17 mouse cellular contexts compared by ENCODE assay signal in the genomic region with DNA sequence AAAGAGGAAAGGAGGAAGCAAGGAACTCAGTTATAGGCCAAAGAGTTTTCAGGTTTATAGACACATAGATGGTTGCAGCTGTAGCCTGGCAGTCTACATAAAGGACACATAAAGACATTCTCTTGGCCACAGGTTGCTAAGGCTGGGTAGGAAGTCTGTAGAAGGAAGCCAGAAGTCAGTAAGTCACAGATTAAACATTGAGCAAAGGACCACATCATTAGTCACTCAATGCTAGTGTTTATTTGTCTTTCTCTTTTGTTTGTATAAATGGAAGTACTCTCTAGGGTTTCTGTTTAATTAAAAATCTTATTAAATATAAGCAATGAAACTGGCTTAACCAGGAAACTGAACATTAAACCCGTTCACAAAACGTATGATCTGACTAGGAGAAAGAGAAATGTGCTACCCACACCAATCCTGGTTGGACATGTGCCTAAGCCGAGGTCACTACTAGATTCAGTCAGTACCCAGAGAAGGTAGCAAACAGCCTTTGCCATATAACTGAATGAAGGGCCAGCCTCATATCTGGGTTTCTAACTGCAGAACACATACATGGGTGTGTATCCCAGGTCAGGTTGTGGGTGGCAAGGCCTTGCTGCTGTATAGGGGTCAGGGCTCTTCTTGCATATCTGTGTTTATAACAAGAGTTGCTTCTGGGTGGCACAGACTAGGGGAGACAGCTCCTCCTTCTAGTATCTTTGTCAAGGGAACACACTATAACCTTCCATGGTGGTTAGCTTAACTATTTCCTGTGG.
DNase-seq lines count a peak whose midpoint lies in the region; ATAC-seq lines count a peak whose summit lies in the region.
"Had no signal": no experiment of that assay in that cellular context is flagged by ENCODE, and none has a peak within 500 bp of the region (broad histone marks: within the 10 kb centered on the region; RNA-seq: fewer than 3 reads in every experiment).

No protein-coding gene starts in this region.

- no peaks in the 10 kb centered on the region for H3K36me3 ChIP-seq in kidney, embryonic 16.5 days (ENCODE audit: insufficient read depth, low read length)
- no peaks in the 10 kb centered on the region for H3K36me3 ChIP-seq in lung, embryonic 16.5 days (ENCODE audit: control insufficient read depth, insufficient read depth, low read length)
- H3K36me3 ChIP-seq: embryonic facial prominence, embryonic 10.5 days; hindbrain, embryonic 13.5 days had no signal

- no peak overlapping the region for H3K9ac ChIP-seq in kidney, embryonic 16.5 days (replicated peaks; ENCODE audit: low read length)
- H3K9ac ChIP-seq in lung, embryonic 16.5 days (ENCODE audit: low read length): no peak overlapping the region
- H3K9ac ChIP-seq: forebrain, embryonic 13.5 days; forebrain, postnatal 0 days; hindbrain, embryonic 13.5 days had no signal

- 0 out of 2 replicates have a peak overlapping the region, but pooled peaks have one; percentile 38 for H3K27ac ChIP-seq in kidney, embryonic 16.5 days (ENCODE audit: low read length)
- H3K27ac ChIP-seq in lung, embryonic 16.5 days (ENCODE audit: low read length): peak overlapping the region; percentile 47; the same call in 1 of the 2 replicates
- H3K27ac ChIP-seq: embryonic facial prominence, embryonic 10.5 days; forebrain, embryonic 13.5 days; hindbrain, embryonic 13.5 days had no signal

- H3K27me3 ChIP-seq in kidney, embryonic 16.5 days (ENCODE audit: insufficient read depth, low read length): no peaks in the 10 kb centered on the region
- H3K27me3 ChIP-seq in lung, embryonic 16.5 days (ENCODE audit: control insufficient read depth, insufficient read depth, low read depth, low read length): no peaks in the 10 kb centered on the region
- H3K27me3 ChIP-seq: forebrain, embryonic 13.5 days; hindbrain, embryonic 13.5 days had no signal

- H3K4me1 ChIP-seq in kidney, embryonic 16.5 days (ENCODE audit: insufficient read depth, low read length): 0 out of 2 replicates have a peak, but pooled peaks cover 3% of the 10 kb centered on the region
- peaks cover 3% of the 10 kb centered on the region for H3K4me1 ChIP-seq in lung, embryonic 16.5 days (replicated peaks; ENCODE audit: control insufficient read depth, insufficient read depth, low read length)
- H3K4me1 ChIP-seq: embryonic facial prominence, embryonic 10.5 days; forebrain, embryonic 13.5 days; hindbrain, embryonic 13.5 days had no signal

- H3K4me2 ChIP-seq in kidney, embryonic 16.5 days (replicated peaks; ENCODE audit: low read depth, low read length): no peak overlapping the region
- H3K4me2 ChIP-seq in lung, embryonic 16.5 days (ENCODE audit: low read depth, low read length): no peak overlapping the region
- H3K4me2 ChIP-seq: forebrain, embryonic 13.5 days; hindbrain, embryonic 13.5 days had no signal

- 75% methylated on average over 3 of the region's 3 CpGs for WGBS in kidney, embryonic 16.5 days
- 29% methylated on average over 3 of the region's 3 CpGs for WGBS in lung, embryonic 16.5 days

- H3K9me3 ChIP-seq in kidney, embryonic 16.5 days (ENCODE audit: low read length): no peaks in the 10 kb centered on the region
- no peaks in the 10 kb centered on the region for H3K9me3 ChIP-seq in lung, embryonic 16.5 days (ENCODE audit: control insufficient read depth, low read length)
- H3K9me3 ChIP-seq: embryonic facial prominence, embryonic 10.5 days; forebrain, embryonic 13.5 days; hindbrain, embryonic 13.5 days had no signal

- no peak for ATAC-seq in kidney, embryonic 16.5 days (ENCODE audit: low FRiP score, low TSS enrichment)
- peak; percentile 45; the same call in 1 of the 2 replicates for ATAC-seq in lung, embryonic 16.5 days (ENCODE audit: low read depth)
- ATAC-seq: forebrain, embryonic 13.5 days; forebrain, postnatal 0 days had no signal

- no peak overlapping the region for H3K4me3 ChIP-seq in kidney, embryonic 16.5 days (ENCODE audit: low read length)
- no peak overlapping the region for H3K4me3 ChIP-seq in lung, embryonic 16.5 days (ENCODE audit: low read length)
- H3K4me3 ChIP-seq: embryonic facial prominence, embryonic 10.5 days; forebrain, embryonic 13.5 days; hindbrain, embryonic 13.5 days had no signal

- DNase-seq in kidney, postnatal 36 days: no peak
- DNase-seq in lung, postnatal 14 days: no peak
- DNase-seq in urinary bladder, postnatal 14 days (ENCODE audit: low spot score): peak; percentile 57
- no peak for DNase-seq in urinary bladder, adult 2 months (ENCODE audit: low spot score)
- no peak for DNase-seq in cerebellum, adult 8-10 months
- DNase-seq: adrenal gland, adult 2 months; adrenal gland, postnatal 25 days; cerebellum, adult 18-20 months; cerebellum, postnatal 10 days; forebrain, postnatal 0 days; gastrocnemius, postnatal 14 days; heart, postnatal 10 days had no signal
